Mouse (Mus musculus) G1E (cell line): Measurements from ENCODE around the gene Fam171a2. TPM values are rescaled to one million over a fixed set of nuclear protein-coding genes. Genes with fewer than 3 reads are reported as not detected.
A peak's percentile ranks its signal among the peaks of the same experiment; 100 is the strongest.

Experiments
- ATAC-seq: 2 replicates; pipeline ENCODE4 v1.8.0; 2016; ENCODE audit warnings: mild to moderate bottlenecking; ENCODE audit not compliant: insufficient number of reproducible peaks, poor library complexity, low FRiP score, severe bottlenecking; ENCODE audit errors: extremely low read depth
- DNase-seq: peaks from one replicate; pipeline ENCODE4 v3.0.0; 2012; ENCODE audit warnings: low spot score
- H3K27me3 ChIP-seq: 2 replicates; pipeline ENCODE4 v1.6.1; 2012; ENCODE audit warnings: mild to moderate bottlenecking, low read length, inconsistent platforms; ENCODE audit not compliant: insufficient read depth
- H3K36me3 ChIP-seq: replicated peaks from 2 replicates; pipeline ENCODE3; 2012; ENCODE audit warnings: mild to moderate bottlenecking, inconsistent platforms
- H3K4me1 ChIP-seq: 2 replicates; pipeline ENCODE4 v1.6.1; 2012; ENCODE audit warnings: low read depth, low read length, inconsistent platforms, mixed read lengths; ENCODE audit not compliant: insufficient read depth
- H3K4me3 ChIP-seq: 2 replicates; pipeline ENCODE4 v1.5.1; 2012; ENCODE audit warnings: low read depth, mild to moderate bottlenecking, inconsistent platforms, low read length, moderate library complexity, mixed read lengths
- H3K9me3 ChIP-seq: replicated peaks from 2 replicates; pipeline ENCODE4 v1.6.1; 2012; ENCODE audit warnings: inconsistent platforms
- CTCF ChIP-seq: IDR thresholded peaks from 2 replicates; pipeline ENCODE4 v1.5.1; 2012; ENCODE audit warnings: low read depth, low read length, inconsistent platforms, mixed read lengths
- GATA1 ChIP-seq: IDR thresholded peaks from 2 replicates; pipeline ENCODE4 v1.6.1; 2012; ENCODE audit warnings: borderline replicate concordance, low read length, inconsistent platforms, mixed read lengths
- GATA2 ChIP-seq: IDR thresholded peaks from 2 replicates; pipeline ENCODE4 v1.6.1; 2012; ENCODE audit warnings: low read depth, low read length, inconsistent platforms, borderline replicate concordance
- POLR2AphosphoS5 ChIP-seq: IDR thresholded peaks from 2 replicates; pipeline ENCODE4 v1.6.1; 2012; ENCODE audit warnings: low read depth, low read length, inconsistent platforms; ENCODE audit not compliant: insufficient replicate concordance
- TAL1 ChIP-seq: conservative IDR thresholded peaks from 2 replicates; pipeline ENCODE4 v1.6.1; 2012; ENCODE audit warnings: low read depth, low read length, inconsistent platforms, mixed read lengths
- polyA plus RNA-seq: library from polyadenylated mRNA; stranded (reverse); fragments of >175 nt; gene quantifications from 2 replicates; pipeline ENCODE4 v1.2.3, GENCODE M21; 2012
- total RNA-seq, 2 experiments: library from RNA; stranded (forward) in 1 of 2; stranded (reverse) in 1 of 2; fragments of 200-1000 nt in 1 of 2; fragments of >200 nt in 1 of 2; fragmentation: Nextera tagmentation in 1 of 2; gene quantifications; 2 replicates each; pipeline ENCODE4 v1.2.3; 2014 to 2017

Gene Fam171a2
- total and polyA plus RNA-seq, 3 experiments = 0.05 to 0.16 TPM; not detected in 1

DNA sequence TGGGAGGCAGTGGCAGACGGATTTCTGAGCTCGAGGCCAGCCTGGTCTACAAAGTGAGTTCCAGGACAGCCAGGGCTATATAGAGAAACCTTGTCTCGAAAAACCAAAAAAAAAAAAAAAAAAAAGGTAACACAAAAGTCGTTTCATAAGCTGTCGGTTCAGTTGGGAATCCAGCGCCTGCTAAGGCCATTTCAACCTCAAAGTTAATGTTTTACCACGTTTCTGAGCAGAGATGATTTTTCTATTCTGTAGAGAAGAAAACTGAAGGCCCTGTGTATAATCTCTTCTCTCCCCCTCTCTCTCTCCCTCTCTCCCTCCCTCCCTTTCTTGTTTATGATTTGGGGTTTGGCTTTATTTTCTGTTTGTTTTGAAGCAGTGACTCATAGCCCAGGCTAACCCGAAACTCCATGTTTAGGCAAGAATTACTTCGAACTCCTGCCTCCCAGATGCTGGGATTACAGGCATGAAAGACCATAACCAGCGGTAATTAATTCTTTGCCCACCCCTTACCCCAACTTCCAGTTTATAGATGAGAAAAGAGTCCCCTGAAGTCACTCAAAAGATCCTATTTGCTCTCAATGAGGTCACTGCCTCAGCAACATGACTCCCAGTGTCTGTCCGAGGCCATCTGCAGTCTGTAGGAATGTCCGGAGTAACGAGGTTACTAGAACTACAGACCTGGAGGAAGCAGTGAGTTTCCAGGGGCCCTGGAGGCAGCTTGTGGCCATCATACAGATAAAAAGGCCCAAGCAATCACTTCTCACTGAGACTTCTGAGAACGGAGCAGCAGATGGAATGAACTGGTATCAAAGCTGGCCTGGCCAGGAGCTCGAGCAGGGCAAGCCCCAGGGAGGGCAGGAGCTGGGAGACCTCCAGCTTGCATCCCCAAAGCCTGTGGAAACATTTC, 38.3 kb downstream of the Fam171a2 start:
- H3K9me3 ChIP-seq = no peaks in the 10 kb centered on the region
- peaks cover 22% of the 10 kb centered on the region for H3K36me3 ChIP-seq
- H3K27me3 ChIP-seq = peaks cover 12% of the 10 kb centered on the region
- ATAC-seq = no peak
- H3K4me3 ChIP-seq = peak overlapping the region; percentile 84; the same call in 1 of the 2 replicates
- DNase-seq = no peak
- H3K4me1 ChIP-seq = peaks cover 54% of the 10 kb centered on the region
- TF ChIP-seq GATA1 (no peak), GATA2 (no peak), POLR2AphosphoS5 (no peak), CTCF (no peak), TAL1 (no peak)

DNA sequence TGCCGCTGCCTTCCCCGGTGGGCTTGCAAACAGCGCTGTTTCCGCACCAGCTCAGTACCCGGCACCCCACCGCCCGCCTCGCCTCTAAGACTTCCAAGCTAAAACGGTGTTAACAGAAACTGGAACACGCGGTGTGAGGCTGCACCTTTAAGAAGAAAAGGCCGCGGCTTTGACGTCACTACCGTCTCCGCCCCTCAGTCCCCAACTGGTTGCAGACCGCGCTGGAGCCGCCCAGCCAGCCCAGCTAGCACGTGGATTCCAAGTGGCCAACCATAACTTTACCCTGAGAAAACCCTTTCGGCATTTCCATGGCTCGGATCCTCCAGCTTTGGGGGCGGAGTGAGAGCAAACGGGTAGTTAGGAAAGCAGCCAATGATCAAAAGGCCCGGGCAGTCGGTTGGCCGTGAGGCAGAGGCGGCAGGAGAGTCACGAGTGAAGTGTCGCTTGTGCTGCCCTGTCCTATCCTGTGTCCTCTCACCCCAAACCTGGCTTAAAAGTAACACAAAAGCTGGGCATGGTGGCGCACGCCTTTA, 39.1 kb downstream of the Fam171a2 start:
- peaks cover 6% of the 10 kb centered on the region for H3K27me3 ChIP-seq
- H3K36me3 ChIP-seq = peaks cover 29% of the 10 kb centered on the region
- peaks cover 54% of the 10 kb centered on the region for H3K4me1 ChIP-seq
- H3K9me3 ChIP-seq = no peaks in the 10 kb centered on the region
- peak overlapping the region; percentile 84 for H3K4me3 ChIP-seq
- TF ChIP-seq GATA1 = no peak
- no peak for TF ChIP-seq POLR2AphosphoS5
- TF ChIP-seq GATA2 = no peak
- TF ChIP-seq CTCF = no peak
- no peak for TF ChIP-seq TAL1
- ATAC-seq = peak; percentile 87
- peak; percentile 95 for DNase-seq

DNA sequence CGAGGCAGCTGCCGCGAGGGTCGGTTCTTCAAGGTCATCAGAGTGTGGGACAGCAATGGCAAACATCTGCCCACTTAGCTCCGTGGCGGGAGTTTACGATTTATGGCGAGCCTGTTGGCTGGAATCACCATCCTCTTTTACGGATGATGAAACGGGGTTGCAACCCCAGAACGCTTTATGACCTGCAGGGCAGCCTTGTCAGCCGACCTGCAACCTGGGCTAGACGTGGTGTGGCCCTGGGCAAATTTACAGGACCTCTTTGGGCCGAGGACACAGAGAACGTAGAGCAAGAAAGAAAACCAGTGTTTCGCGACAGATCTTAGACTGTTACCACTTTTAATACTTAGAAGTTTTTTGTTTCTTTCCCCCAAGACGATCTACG, 39.7 kb downstream of the Fam171a2 start, which contains the start of gene Slc25a39:
TSS of gene Slc25a39 (minus strand) at position 113 of the 382 bp plus-strand sequence.
- peak within 1 kb of the TSS; percentile 84 for H3K4me3 ChIP-seq
- peaks cover 35% of the 10 kb centered on the region for H3K36me3 ChIP-seq
- H3K27me3 ChIP-seq = peaks cover under 1% of the 10 kb centered on the region
- H3K9me3 ChIP-seq = no peaks in the 10 kb centered on the region
- peak; percentile 45 for DNase-seq
- no peak for TF ChIP-seq CTCF
- no peak for TF ChIP-seq GATA1
- TF ChIP-seq GATA2 = no peak
- TF ChIP-seq TAL1 = no peak
- no peak for TF ChIP-seq POLR2AphosphoS5
- H3K4me1 ChIP-seq = peaks cover 54% of the 10 kb centered on the region
- ATAC-seq = no peak

DNA sequence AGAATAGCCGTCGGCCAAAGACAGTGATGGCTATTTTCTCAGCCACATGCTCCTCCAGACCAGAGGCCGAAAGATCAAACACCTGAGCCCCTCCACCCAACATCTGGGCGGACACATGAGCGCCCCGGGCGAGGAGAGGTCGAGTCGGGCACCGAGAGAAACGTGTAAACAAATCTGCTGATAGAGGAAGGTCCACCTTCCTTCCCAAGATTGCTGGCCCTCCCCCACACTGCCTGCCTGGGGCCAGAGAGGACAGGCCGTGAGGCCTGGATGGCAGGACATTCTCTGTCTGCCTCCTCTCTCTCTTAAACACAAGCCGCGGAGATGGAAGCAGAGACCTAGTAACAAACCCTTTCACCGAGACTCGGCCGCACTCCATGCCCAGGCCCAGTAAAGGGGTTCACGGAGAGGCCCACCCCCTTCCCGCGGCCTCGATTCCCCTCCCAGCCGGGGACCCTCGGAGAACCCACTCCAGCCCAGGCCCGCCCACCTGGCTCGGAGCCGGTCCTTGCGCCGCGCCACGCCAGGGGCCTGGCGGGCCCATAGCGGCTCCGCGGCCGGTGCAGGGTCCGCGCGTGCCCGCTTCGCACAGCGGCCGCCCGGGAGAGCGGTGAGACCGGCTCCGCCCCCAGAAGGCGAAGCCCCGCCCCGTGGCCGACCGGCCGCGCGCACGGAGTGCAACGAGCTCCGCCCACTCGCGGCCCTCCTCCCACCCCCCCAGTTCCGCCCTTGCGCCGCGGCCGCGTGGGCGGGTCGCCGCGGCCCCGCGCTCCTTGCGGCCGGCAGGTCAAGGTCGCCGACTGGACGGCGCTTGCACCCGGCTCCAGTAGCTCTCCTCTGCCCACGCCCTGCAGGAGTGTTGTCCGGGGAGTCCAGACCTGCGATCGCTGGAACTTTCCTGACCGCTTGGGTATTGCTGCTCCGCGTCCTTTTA, 40.3 kb downstream of the Fam171a2 start:
- TF ChIP-seq GATA1 = no peak
- no peak for TF ChIP-seq TAL1
- no peak for TF ChIP-seq POLR2AphosphoS5
- TF ChIP-seq GATA2 = no peak
- TF ChIP-seq CTCF = no peak
- peaks cover 54% of the 10 kb centered on the region for H3K4me1 ChIP-seq
- DNase-seq = peak; percentile 94
- peaks cover 41% of the 10 kb centered on the region for H3K36me3 ChIP-seq
- no peaks in the 10 kb centered on the region for H3K9me3 ChIP-seq
- H3K4me3 ChIP-seq = peak overlapping the region; percentile 84
- 0 out of 2 replicates have a peak, but pooled peaks have one; percentile 18 for ATAC-seq
- no peaks in the 10 kb centered on the region; the same call in none of the 2 replicates for H3K27me3 ChIP-seq

DNA sequence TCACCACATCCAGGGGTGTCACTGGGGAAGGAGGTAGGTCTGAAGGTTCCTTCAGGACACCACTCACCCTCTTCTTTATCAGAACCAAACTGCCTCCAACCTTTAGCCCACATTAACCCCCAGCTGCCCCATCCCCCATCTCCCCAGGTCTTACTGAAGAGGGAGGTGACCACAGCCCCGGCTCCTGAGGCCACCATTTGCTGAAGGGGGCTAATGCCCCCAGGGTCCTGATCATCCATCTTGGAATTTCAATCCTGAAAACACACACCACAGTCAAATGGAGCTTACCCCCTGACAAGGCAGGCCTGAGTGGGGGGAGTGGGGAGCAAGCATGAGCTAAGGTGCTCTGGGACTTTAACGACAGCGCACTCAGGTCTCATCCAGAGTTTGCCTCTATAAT, 41.1 kb downstream of the Fam171a2 start:
- Histone ChIP-seq H3K27me3 (no peaks in the 10 kb centered on the region; the same call in 1 of the 2 replicates), H3K4me3 (peak overlapping the region; percentile 84), H3K9me3 (no peaks in the 10 kb centered on the region), H3K36me3 (peaks cover 49% of the 10 kb centered on the region), H3K4me1 (peaks cover 50% of the 10 kb centered on the region)
- TF ChIP-seq TAL1 = no peak
- TF ChIP-seq POLR2AphosphoS5 = no peak
- TF ChIP-seq GATA2 = no peak
- TF ChIP-seq CTCF = no peak
- TF ChIP-seq GATA1 = no peak
- ATAC-seq (no peak), DNase-seq (no peak)
